Mouse (Mus musculus): ENCODE results near the gene Atp8a1. TPM values are rescaled to one million over a fixed set of nuclear protein-coding genes. Genes with fewer than 3 reads are reported as not detected.
A peak's percentile ranks its signal among the peaks of the same experiment; 100 is the strongest.

Atp8a1 gene
- polyA plus RNA-seq, 1 experiment from 2014 or later, result 35.8 TPM

GRCm38 (mm10) chr5:67752007-67752406, 95.2 kb downstream of the Atp8a1 start:
- Histone ChIP-seq H3K9ac (replicated peaks) (no peak overlapping the region), H3K4me3 (no peak overlapping the region), H3K4me1 (peaks cover 19% of the 10 kb centered on the region), H3K4me2 (replicated peaks) (no peak overlapping the region), H3K27ac (replicated peaks) (peak overlapping the region; percentile 58), H3K27me3 (no peaks in the 10 kb centered on the region), H3K9me3 (no peaks in the 10 kb centered on the region), H3K36me3 (peaks cover 3% of the 10 kb centered on the region; the same call in 1 of the 2 replicates)
- peak; percentile 65 for ATAC-seq (replicated peaks)
- 13% methylated on average over 3 of the region's 3 CpGs for WGBS

DNA sequence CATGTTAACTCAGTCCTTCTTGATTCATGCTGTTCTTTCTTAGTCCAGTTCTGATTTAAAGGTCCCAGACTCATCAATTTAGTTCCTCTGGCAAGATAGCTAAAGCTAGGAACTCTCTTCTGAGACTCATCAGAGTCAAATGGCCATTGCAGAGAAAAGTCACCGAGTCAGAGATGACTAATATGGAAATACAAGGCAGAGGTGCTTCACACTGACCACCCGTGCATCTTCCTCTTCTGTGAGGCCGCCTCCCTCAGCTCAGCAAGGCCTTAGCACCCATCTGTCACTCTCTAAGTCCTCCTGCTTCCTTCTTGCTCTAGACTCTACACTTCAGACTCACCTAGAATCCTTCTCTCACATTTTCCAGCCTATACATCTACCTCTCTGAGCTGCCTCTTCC, 108.0 kb downstream of the Atp8a1 start:
- Histone ChIP-seq H3K9ac (replicated peaks) (no peak overlapping the region), H3K4me2 (replicated peaks) (no peak overlapping the region), H3K36me3 (peaks cover 12% of the 10 kb centered on the region; the same call in 1 of the 2 replicates), H3K27ac (replicated peaks) (no peak overlapping the region), H3K4me1 (no peaks in the 10 kb centered on the region), H3K4me3 (no peak overlapping the region), H3K27me3 (no peaks in the 10 kb centered on the region), H3K9me3 (no peaks in the 10 kb centered on the region)
- no peak for ATAC-seq (replicated peaks)
- WGBS, result 92% methylated on average over 3 of the region's 3 CpGs

- Histone ChIP-seq H3K4me3 (no peak overlapping the region), H3K27ac (replicated peaks) (no peak overlapping the region), H3K4me1 (no peaks in the 10 kb centered on the region), H3K4me2 (replicated peaks) (no peak overlapping the region), H3K9me3 (no peaks in the 10 kb centered on the region), H3K27me3 (no peaks in the 10 kb centered on the region), H3K9ac (replicated peaks) (no peak overlapping the region), H3K36me3 (peaks cover 4% of the 10 kb centered on the region; the same call in 1 of the 2 replicates)
- whole genome bisulfite sequencing, result 95% methylated on average over 10 of the region's 10 CpGs
- no peak for ATAC-seq (replicated peaks)
Measured at GRCm38 (mm10) chr5:67738133-67738532, 109.1 kb downstream of the Atp8a1 start.

DNA sequence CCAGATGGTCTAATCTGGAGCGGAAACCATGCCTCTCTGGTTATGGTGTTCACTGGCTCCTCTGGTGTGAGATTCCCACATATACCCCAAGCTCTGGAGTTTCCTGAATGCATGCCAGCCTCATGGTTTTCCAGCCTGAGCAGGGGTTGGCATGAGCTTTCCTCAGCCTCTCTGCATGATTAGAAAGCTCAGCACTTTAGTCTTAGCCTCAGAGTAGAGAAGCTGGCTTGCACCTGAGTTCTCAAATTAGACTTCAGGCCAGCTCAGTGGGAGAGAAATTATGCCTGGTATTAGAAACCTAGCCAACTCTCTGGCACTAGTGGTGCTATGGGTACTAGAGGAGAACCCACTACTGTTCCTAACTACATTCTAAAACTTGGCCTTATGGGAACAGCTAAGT, 111.5 kb downstream of the Atp8a1 start:
- Histone ChIP-seq H3K27me3 (no peaks in the 10 kb centered on the region), H3K4me2 (replicated peaks) (no peak overlapping the region), H3K4me1 (no peaks in the 10 kb centered on the region), H3K4me3 (no peak overlapping the region), H3K9ac (replicated peaks) (no peak overlapping the region), H3K27ac (replicated peaks) (no peak overlapping the region), H3K36me3 (0 out of 2 replicates have a peak, but pooled peaks cover 3% of the 10 kb centered on the region), H3K9me3 (no peaks in the 10 kb centered on the region)
- no peak for ATAC-seq (replicated peaks)
- WGBS, result 88% methylated on average over 1 of the region's 1 CpGs

DNA sequence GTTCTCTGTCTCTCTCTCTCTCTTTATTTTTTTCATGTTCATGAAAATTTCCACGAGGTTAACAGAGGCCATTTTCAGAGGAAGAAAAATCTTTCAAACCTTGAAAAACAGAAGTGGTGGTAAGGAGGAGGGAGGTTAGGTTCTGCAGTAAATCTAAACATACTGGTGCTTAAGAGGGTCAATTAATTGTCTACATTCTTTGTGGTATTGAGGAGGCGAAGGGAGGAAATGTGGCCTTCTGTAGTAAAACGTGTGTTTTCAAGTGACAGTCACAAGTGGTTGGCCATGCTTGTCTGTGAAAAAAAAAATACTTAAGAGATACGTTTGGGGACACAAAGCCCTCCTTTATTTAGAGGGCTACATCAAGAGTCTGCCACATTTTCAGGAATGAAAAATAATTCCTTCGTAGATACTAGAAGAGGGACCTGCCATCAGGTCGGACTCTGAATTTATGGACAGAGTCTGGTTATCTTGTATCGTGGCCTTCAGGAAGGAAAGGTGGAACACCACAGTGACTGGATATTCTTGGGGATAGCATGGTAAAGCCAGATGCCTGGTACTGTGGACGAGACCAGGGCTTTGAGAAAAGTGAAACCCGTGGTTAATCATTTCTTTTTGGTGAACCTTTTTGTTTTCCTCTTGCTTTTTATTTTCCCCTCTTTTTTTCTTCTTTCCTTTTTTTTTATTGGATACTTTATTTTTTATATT, 113.5 kb downstream of the Atp8a1 start:
- Histone ChIP-seq H3K36me3 (peaks cover 6% of the 10 kb centered on the region; the same call in 1 of the 2 replicates), H3K9me3 (no peaks in the 10 kb centered on the region), H3K4me2 (replicated peaks) (no peak overlapping the region), H3K4me1 (no peaks in the 10 kb centered on the region), H3K27me3 (no peaks in the 10 kb centered on the region), H3K4me3 (no peak overlapping the region), H3K9ac (replicated peaks) (no peak overlapping the region), H3K27ac (replicated peaks) (no peak overlapping the region)
- WGBS, result 78% methylated on average over 9 of the region's 9 CpGs
- ATAC-seq (replicated peaks), result no peak

DNA sequence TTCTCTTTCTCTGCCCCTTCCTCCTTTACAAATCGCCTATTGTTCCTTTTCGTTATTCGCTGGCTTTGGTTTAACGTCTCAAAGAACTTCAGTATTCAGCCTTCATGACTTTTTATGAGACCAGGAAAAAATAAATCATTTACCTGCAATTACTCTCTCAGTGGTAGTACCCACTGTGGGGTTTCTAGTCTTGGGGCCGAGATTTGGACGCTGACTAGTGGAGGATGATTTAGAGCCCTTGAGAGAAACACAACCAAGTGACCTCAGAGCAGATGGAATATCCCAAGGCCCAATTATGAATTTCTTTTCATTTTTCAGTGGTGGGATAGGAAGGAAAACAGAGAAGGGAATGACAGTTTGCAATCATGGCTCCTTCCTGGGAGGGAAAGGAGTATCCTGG, 114.1 kb downstream of the Atp8a1 start:
- Histone ChIP-seq H3K9me3 (no peaks in the 10 kb centered on the region), H3K4me3 (no peak overlapping the region), H3K27me3 (no peaks in the 10 kb centered on the region), H3K36me3 (peaks cover 9% of the 10 kb centered on the region; the same call in 1 of the 2 replicates), H3K27ac (replicated peaks) (no peak overlapping the region), H3K4me1 (no peaks in the 10 kb centered on the region), H3K4me2 (replicated peaks) (no peak overlapping the region), H3K9ac (replicated peaks) (no peak overlapping the region)
- no peak for ATAC-seq (replicated peaks)
- 75% methylated on average over 6 of the region's 6 CpGs for WGBS

GRCm38 (mm10) chr5:67727755-67728154, 119.5 kb downstream of the Atp8a1 start:
- Histone ChIP-seq H3K4me1 (no peaks in the 10 kb centered on the region), H3K9me3 (no peaks in the 10 kb centered on the region), H3K27ac (replicated peaks) (no peak overlapping the region), H3K27me3 (no peaks in the 10 kb centered on the region), H3K4me2 (replicated peaks) (no peak overlapping the region), H3K4me3 (no peak overlapping the region), H3K36me3 (peaks cover 6% of the 10 kb centered on the region; the same call in 1 of the 2 replicates), H3K9ac (replicated peaks) (no peak overlapping the region)
- ATAC-seq (replicated peaks), result no peak; the same call in 1 of the 2 replicates
- 9% methylated on average over 2 of the region's 2 CpGs for WGBS

DNA sequence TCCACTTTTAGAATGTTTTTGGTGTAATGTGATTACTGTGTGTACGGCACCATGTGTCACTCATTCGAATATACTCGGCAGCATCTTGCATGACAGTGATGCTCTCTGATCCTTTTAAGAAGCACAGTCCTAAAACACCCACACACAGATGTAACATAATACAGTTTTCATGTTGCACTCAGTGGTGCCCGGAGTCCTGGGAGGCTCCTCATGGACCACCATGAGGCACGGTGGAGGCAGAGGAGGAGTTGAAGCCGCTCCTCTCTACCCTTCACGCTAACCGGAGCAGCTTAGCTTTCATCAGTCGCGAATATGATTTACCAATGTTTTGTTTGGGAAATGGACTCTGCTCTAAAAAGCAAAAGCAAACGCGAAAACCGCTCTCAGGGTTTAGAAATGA, 120.4 kb downstream of the Atp8a1 start:
- 90% methylated on average over 13 of the region's 13 CpGs for WGBS
- Histone ChIP-seq H3K9me3 (no peaks in the 10 kb centered on the region), H3K27ac (replicated peaks) (no peak overlapping the region), H3K4me3 (no peak overlapping the region), H3K4me2 (replicated peaks) (no peak overlapping the region), H3K9ac (replicated peaks) (no peak overlapping the region), H3K4me1 (no peaks in the 10 kb centered on the region), H3K27me3 (no peaks in the 10 kb centered on the region), H3K36me3 (peaks cover 6% of the 10 kb centered on the region; the same call in 1 of the 2 replicates)
- ATAC-seq (replicated peaks), result no peak

DNA sequence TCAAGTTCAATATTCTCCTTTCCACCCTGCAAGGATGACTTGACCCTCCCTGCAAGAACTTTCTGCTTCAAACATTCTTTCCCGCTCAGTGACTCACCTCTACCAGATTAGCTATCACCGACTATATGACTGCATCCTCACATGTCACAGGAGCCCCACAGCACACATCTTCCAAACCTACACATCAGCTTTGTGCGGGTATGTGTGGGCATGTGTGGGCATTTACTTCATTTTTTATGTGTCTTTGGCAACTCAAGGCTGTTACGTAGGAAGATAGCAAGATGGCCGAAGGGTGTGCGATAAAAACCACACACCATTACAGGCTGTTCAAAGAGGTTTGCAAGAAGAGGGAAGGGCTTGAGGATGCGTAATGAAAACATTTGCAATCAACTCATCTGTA, 145.6 kb downstream of the Atp8a1 start:
- no peaks in the 10 kb centered on the region for H3K9me3 ChIP-seq
- no peak overlapping the region for H3K4me3 ChIP-seq
- H3K9ac ChIP-seq (replicated peaks), result no peak overlapping the region
- 95% methylated on average over 7 of the region's 7 CpGs for WGBS
- ATAC-seq (replicated peaks), result no peak
- H3K27me3 ChIP-seq, result no peaks in the 10 kb centered on the region
- 0 out of 2 replicates have a peak, but pooled peaks cover 3% of the 10 kb centered on the region for H3K4me1 ChIP-seq
- peaks cover 8% of the 10 kb centered on the region; the same call in 1 of the 2 replicates for H3K36me3 ChIP-seq
- no peak overlapping the region for H3K4me2 ChIP-seq (replicated peaks)
- no peak overlapping the region for H3K27ac ChIP-seq (replicated peaks)

- Histone ChIP-seq H3K9me3 (no peaks in the 10 kb centered on the region), H3K4me3 (no peak overlapping the region), H3K4me1 (0 out of 2 replicates have a peak, but pooled peaks cover 3% of the 10 kb centered on the region), H3K27ac (replicated peaks) (no peak overlapping the region), H3K36me3 (peaks cover 8% of the 10 kb centered on the region; the same call in 1 of the 2 replicates), H3K9ac (replicated peaks) (no peak overlapping the region), H3K27me3 (no peaks in the 10 kb centered on the region), H3K4me2 (replicated peaks) (no peak overlapping the region)
- ATAC-seq (replicated peaks), result no peak
- 87% methylated on average over 1 of the region's 1 CpGs for WGBS
Measured at GRCm38 (mm10) chr5:67699418-67699817, 147.8 kb downstream of the Atp8a1 start.

DNA sequence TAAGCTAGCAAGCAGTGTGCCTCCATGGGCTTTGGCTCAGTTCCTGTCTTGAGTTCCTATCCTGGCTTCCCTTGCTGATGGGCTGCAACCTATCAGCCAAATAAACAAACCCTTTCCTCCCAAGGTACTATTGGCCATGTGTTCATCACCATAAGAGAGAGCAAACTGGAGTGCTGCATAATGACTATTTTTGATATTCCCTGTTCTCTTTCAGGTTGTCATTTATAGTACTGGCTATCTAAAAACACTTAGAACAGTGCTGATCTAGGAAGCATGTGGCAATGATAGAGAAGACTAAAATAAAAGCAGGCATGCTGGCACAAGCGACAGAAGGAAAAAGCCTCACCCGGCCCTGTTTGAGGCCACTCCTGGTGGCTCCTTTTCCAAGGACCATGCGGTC, 149.1 kb downstream of the Atp8a1 start:
- Histone ChIP-seq H3K9ac (replicated peaks) (no peak overlapping the region), H3K9me3 (no peaks in the 10 kb centered on the region), H3K27ac (replicated peaks) (no peak overlapping the region), H3K27me3 (no peaks in the 10 kb centered on the region), H3K36me3 (peaks cover 8% of the 10 kb centered on the region; the same call in 1 of the 2 replicates), H3K4me3 (no peak overlapping the region), H3K4me2 (replicated peaks) (no peak overlapping the region), H3K4me1 (0 out of 2 replicates have a peak, but pooled peaks cover 3% of the 10 kb centered on the region)
- WGBS, result 97% methylated on average over 3 of the region's 3 CpGs
- no peak for ATAC-seq (replicated peaks)

- Histone ChIP-seq H3K27ac (replicated peaks) (0 out of 2 replicates have a peak overlapping the region, but pooled peaks have one; percentile 6), H3K27me3 (no peaks in the 10 kb centered on the region), H3K36me3 (peaks cover 5% of the 10 kb centered on the region; the same call in 1 of the 2 replicates), H3K4me3 (no peak overlapping the region), H3K4me2 (replicated peaks) (no peak overlapping the region), H3K9ac (replicated peaks) (no peak overlapping the region), H3K4me1 (0 out of 2 replicates have a peak, but pooled peaks cover 3% of the 10 kb centered on the region), H3K9me3 (no peaks in the 10 kb centered on the region)
- ATAC-seq (replicated peaks), result peak; percentile 42
- WGBS, result 16% methylated on average over 12 of the region's 12 CpGs
Measured at GRCm38 (mm10) chr5:67696741-67697596, 150.3 kb downstream of the Atp8a1 start.

Measured in forebrain, embryonic 15.5 days (tissue).